Mouse (Mus musculus) CH12F3 (cell line): ENCODE data around the gene Clec2i.
"Not testable (repeated sequence)": the region's sequence is repeated elsewhere in the genome, so short reads cannot be mapped to it uniquely, and the experiment has no call there.

Experiments used
- in situ Hi-C: fragments of 300-500 bp; cut with MboI; formaldehyde crosslinking; loops from 2 replicates; pipeline ENCODE4 v1.14.3; 2020; ENCODE audit warnings: low sequenced_read_pairs

The Clec2i gene

DNA sequence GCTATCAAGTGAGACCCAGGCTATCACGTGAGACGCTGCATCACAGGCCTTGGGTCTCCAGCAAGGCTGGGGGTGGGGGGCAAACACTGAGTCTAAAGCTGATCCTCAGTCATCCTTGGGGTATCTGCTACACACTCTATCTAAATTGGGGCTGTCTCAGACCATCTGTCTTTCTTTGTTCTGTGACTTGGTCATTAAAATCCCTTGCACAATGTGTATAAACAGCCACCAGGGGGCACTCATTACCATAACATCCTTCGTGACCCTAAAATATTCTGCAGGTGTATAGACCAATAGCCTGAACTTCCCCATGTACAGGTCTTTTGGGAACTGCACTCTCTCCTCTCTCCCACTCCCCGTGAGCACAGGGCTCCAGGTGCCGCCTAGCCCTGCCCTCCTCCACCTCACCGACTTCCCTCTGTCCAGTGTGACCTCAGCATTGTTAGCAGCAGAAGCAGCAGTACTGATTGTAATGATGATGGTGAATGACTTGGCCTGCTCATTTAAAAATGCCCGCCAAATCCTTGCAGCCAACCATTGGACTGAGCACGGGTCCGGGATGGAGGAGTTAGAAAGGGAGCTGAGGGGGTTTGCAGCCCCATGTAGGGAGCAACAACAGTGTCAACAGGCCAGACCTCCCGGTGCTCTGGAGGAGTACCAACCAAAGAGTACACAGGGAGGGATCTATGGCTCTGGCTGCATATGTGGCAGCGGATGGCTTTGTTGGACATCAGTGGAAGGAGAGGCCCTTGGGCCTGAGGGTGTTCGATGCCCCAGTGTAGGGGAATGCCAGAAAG lies 33.2 kb upstream of the Clec2i start:
- in situ Hi-C loops: loop anchor here (10.0 kb wide), 2 partner anchors 201 to 511 kb away; no protein-coding TSS in a partner anchor

- in situ Hi-C loops: loop anchor here (10.0 kb wide), 2 partner anchors 200 to 510 kb away; no protein-coding TSS in a partner anchor
Observed at GRCm38 (mm10) chr6:128854895-128855294, 32.5 kb upstream of the Clec2i start.

- in situ Hi-C loops: loop anchor here (10.0 kb wide), 2 partner anchors 199 to 509 kb away; no protein-coding TSS in a partner anchor
Observed at GRCm38 (mm10) chr6:128855477-128855876, 31.9 kb upstream of the Clec2i start.

- in situ Hi-C loops: loop anchor here (10.0 kb wide), 2 partner anchors 199 to 509 kb away; no protein-coding TSS in a partner anchor
Observed at GRCm38 (mm10) chr6:128856250-128856649, 31.1 kb upstream of the Clec2i start.

- in situ Hi-C loops: loop anchor here (10.0 kb wide), 2 partner anchors 197 to 507 kb away; no protein-coding TSS in a partner anchor
Observed at GRCm38 (mm10) chr6:128857976-128858375, 29.4 kb upstream of the Clec2i start.

- in situ Hi-C loops: no loop called here
Observed at GRCm38 (mm10) chr6:128868861-128869260, 18.5 kb upstream of the Clec2i start.

GRCm38 (mm10) chr6:128871910-128872610 lies 15.3 kb upstream of the Clec2i start:
- in situ Hi-C loops: no loop called here

DNA sequence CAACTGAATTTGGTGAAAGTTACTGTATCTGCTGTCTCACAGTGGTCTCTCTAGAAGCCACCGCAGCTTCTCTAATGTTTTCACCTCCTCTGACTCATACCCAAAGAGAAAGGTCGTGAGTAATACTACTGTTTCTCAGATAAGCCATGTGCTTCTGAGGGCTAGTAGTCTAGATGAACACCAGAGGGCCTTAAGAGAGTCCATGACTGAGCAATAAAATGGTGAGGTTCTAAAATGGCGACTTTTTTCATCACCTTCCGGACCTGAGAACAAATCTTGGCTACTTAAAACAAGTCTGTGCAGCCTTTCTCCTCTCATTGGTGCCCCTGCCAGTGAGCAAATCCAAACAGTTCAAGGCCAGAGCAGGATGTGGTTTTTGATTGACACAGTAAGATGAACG lies 1.4 kb downstream of the Clec2i start:
- in situ Hi-C loops: no loop called here

GRCm38 (mm10) chr6:128890948-128891355 lies 3.6 kb downstream of the Clec2i start, which contains the start of gene BC035044:
Gene BC035044 (minus strand): TSS chr6:128891126.
- in situ Hi-C loops: no loop called here

DNA sequence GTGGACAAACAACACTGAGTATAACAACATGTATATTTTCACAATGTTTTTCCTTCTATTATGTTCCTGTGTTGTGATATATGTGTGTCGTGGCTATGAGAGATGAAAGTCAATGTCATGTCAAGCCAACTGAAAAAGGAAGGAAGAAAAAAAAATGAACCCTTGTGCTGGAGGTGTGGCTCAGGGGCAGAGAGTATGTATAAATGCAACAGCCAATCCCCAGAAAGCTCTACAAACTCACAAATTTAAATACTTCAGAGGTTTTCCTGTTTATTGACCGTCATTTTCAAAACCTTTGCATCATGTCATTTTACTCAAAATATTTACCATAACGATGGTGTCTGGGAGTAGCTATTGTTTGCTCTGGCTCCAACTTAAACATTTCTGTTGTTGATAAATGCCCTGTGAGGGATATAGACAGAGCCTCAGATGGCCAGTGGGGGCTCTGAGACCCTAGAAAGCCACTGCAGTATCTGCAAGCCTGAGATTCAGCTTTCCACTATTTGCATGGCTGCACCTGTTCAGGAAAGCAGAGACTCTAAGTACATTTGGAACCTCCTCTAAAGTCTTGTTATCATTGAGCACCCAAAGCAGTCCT lies 8.1 kb downstream of the Clec2i start:
- in situ Hi-C loops: no loop called here

DNA sequence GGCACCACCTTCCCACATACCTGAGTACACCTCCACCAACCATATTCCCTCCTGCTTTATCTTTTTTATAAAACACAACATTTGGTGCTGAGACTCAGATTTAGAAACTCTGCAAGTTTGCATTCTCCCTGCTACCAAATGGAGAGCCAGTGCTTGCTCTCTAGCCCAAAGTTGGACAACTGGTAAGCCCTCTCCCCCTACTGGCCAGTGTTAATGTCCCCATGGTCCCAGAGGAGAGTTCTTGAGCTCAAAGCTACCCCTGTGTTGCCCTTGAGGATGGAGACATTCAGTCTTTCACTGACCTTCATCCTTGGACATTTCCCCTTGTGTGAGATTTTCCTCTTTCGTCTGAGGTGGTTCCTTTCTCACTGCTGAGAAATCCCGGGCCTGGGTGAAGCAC lies 12.7 kb downstream of the Clec2i start:
- in situ Hi-C loops: no loop called here

- in situ Hi-C loops: not testable (repeated sequence)
Observed at GRCm38 (mm10) chr6:128900796-128901552, 13.6 kb downstream of the Clec2i start.

DNA sequence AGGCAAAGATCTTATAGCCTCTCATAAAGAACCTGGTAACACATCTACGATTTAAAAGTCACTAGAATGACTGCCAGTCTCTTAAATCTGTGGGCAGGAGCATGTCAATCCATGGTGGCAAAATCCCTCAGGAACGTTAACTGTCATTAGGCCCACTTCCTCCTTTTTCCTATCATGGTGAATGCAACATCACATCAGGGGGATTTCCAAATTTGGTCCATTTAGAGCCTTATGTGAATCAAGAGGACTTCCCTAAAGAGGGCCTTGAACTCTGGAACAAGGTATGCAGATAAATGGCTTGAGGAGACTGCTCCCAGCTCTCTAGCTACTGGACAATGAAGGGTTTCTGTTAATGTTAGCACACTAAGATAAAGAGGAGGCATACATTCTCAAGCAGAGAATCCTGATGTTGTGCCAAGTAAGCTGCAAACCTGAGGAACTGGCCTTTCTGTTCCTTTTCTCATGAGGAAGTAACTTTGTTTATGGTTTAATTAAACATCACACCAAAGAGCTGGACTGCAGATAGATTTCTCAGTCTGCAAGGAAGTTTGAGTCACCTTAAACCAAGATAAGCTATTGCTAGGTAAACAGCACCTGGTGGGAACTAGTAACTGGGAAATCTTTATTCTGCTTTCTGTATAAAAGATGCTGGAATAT lies 26.3 kb downstream of the Clec2i start:
- in situ Hi-C loops: no loop called here

DNA sequence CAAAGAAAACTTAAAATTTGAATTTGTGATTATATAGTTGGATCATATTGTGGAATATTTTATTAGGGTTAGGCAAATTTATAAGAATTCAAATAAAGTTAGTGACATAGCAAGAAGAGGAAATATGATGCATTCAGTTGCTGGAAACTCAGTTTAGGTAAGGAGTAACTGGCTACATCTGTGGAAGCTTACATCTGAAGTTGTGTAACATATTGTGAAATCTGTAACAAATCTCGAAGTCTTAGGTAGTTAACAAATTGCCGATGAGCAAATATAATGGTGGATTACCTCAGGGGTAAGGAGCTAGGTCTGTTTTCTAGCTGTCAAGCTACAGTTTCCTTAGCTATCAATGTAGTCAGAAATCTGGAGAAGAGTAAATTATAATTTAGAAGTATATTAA lies 29.9 kb downstream of the Clec2i start:
- in situ Hi-C loops: no loop called here

GRCm38 (mm10) chr6:128933050-128933449 lies 45.7 kb downstream of the Clec2i start:
- in situ Hi-C loops: no loop called here

DNA sequence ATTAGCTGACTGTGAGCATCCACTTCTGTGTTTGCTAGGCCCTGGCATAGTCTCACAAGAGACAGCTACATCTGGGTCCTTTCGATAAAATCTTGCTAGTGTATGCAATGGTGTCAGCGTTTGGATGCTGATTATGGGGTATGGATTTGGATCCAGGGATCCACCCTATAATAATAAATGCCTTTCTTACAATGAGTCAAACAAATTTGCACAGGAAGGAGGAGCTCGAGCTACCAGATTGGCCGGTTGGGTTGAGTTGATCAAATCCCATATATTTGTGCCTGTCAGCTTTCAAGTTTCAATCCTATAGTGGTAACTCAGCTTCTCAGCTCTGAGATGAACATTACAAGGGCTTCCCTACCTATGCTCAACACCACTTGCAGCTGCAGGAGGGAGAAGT lies 46.7 kb downstream of the Clec2i start, which contains the start of gene Clec2g:
Gene Clec2g, plus strand, starts transcription at position 301 of the 400 bp plus-strand sequence.
- in situ Hi-C loops: not testable (repeated sequence)

DNA sequence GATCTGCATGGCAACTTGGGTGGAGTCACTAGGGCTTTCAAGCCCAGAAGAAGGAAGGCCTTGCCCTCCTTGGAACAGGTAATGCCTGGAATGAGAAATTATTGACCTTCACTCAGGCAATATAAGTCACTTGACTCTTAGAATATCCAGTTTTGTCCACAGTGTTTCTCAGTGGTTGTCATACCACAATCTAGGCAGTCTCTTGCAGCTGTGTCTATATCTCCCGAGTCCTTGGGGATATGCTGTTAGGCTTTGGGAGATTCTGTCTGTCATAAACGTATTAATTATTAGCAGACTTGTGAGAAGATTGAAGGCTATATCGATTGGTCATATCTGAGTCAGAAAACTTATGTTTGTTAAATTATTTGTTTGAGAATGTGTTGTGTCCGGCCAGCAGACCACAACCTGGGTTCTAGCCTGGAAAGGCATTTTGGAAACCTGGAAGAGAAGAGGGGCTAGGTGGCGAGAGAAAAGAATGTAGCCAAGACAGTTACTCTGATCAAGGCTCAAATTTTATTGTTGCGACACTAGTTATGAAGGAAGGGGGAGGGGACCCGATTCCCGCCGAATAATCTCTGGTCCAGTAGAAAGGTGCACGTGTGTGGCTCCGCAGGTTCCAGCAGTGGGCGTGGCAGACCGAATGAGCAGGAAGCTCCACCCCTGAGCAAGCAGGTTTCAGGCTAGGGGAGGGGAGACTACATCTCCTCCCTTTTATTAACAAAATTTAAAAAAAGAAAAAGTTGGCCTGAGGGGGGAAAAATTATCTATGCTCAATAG lies 48.7 kb downstream of the Clec2i start:
- in situ Hi-C loops: not testable (repeated sequence)

- in situ Hi-C loops: no loop called here
Observed at GRCm38 (mm10) chr6:128941646-128942421, 54.4 kb downstream of the Clec2i start.
